Mouse (Mus musculus) adrenal gland, postnatal 4 days (tissue): ENCODE measurements around the gene Mybpc2. TPM values are rescaled to one million over a fixed set of nuclear protein-coding genes. Genes with fewer than 3 reads are reported as not detected.

Experiments
- DNase-seq, 2 experiments: peaks; one replicate each; pipeline ENCODE4 v3.0.0; 2021 to 2022; ENCODE audit warnings: low spot score in 2 of 2, mixed read lengths in 2 of 2
- total RNA-seq, 2 experiments: library from RNA; stranded (reverse); gene quantifications; 2 replicates each; pipeline ENCODE4 v1.2.3; 2021

The Mybpc2 gene
- total RNA-seq, 2 experiments from 2014 or later, result 6.6 to 9.9 TPM

GRCm38 (mm10) chr7:44486927-44487575 lies 37.4 kb downstream of the Mybpc2 start:
- DNase-seq, result no peak

- no peak for DNase-seq
Observed at GRCm38 (mm10) chr7:44485572-44486195, 38.8 kb downstream of the Mybpc2 start.

GRCm38 (mm10) chr7:44484841-44485571 lies 39.5 kb downstream of the Mybpc2 start:
- peak in 1 of 2 experiments; percentile 55 for DNase-seq

GRCm38 (mm10) chr7:44484109-44484508 lies 40.3 kb downstream of the Mybpc2 start:
- no peak for DNase-seq

- no peak for DNase-seq
Observed at GRCm38 (mm10) chr7:44482836-44483435, 41.5 kb downstream of the Mybpc2 start.

GRCm38 (mm10) chr7:44475046-44475614 lies 49.3 kb downstream of the Mybpc2 start:
- no peak for DNase-seq

GRCm38 (mm10) chr7:44474419-44474818 lies 50.0 kb downstream of the Mybpc2 start:
- no peak for DNase-seq

- DNase-seq, result no peak
Observed at GRCm38 (mm10) chr7:44472961-44473646, 51.4 kb downstream of the Mybpc2 start.

- DNase-seq, result no peak
Observed at GRCm38 (mm10) chr7:44472558-44472885, 51.9 kb downstream of the Mybpc2 start.

- DNase-seq, result no peak
Observed at GRCm38 (mm10) chr7:44471880-44472557, 52.4 kb downstream of the Mybpc2 start.

GRCm38 (mm10) chr7:44470696-44471612 lies 53.5 kb downstream of the Mybpc2 start:
- DNase-seq, result no peak

- peak in 1 of 2 experiments; percentile 2 for DNase-seq
Observed at GRCm38 (mm10) chr7:44469677-44470675, 54.5 kb downstream of the Mybpc2 start.

GRCm38 (mm10) chr7:44468644-44469285 lies 55.7 kb downstream of the Mybpc2 start:
- DNase-seq, result peak in 1 of 2 experiments; percentile 1

GRCm38 (mm10) chr7:44467811-44468411 lies 56.5 kb downstream of the Mybpc2 start, which contains the start of gene Josd2:
Gene Josd2 (plus strand): TSS chr7:44467980.
- DNase-seq, result peak; percentile 69 to 87

- no peak for DNase-seq
Observed at GRCm38 (mm10) chr7:44466888-44467311, 57.6 kb downstream of the Mybpc2 start.

GRCm38 (mm10) chr7:44466006-44466887 lies 58.2 kb downstream of the Mybpc2 start:
- no peak for DNase-seq
